Mouse (Mus musculus) kidney, embryonic 15.5 days (tissue): ENCODE measurements around the gene Mindy4b-ps. TPM values are rescaled to one million over a fixed set of nuclear protein-coding genes. Genes with fewer than 3 reads are reported as not detected.
"Not testable (repeated sequence)": the region's sequence is repeated elsewhere in the genome, so short reads cannot be mapped to it uniquely, and the experiment has no call there.

Experiments
- ATAC-seq: fragments of 200-750 bp; cut with Nextera tagmentation; replicated peaks from 2 replicates; pipeline ENCODE4 v1.8.0; 2017; ENCODE audit warnings: moderate TSS enrichment; ENCODE audit not compliant: low FRiP score
- H3K27ac ChIP-seq: fragments of 300-500 bp; sonication (generic); 2 replicates; pipeline ENCODE4 v1.5.1; 2015; ENCODE audit warnings: mild to moderate bottlenecking, inconsistent platforms
- H3K27me3 ChIP-seq: fragments of 300-500 bp; sonication (generic); 2 replicates; pipeline ENCODE4 v1.6.1; 2015; ENCODE audit warnings: inconsistent platforms
- H3K36me3 ChIP-seq: fragments of 300-500 bp; sonication (generic); 2 replicates; pipeline ENCODE4 v1.6.1; 2015; ENCODE audit warnings: inconsistent platforms
- H3K4me1 ChIP-seq: fragments of 300-500 bp; sonication (generic); 2 replicates; pipeline ENCODE4 v1.6.1; 2015; ENCODE audit warnings: inconsistent platforms
- H3K4me2 ChIP-seq: fragments of 300-500 bp; sonication (generic); 2 replicates; pipeline ENCODE4 v1.6.1; 2015; ENCODE audit warnings: moderate library complexity, mild to moderate bottlenecking, inconsistent platforms
- H3K4me3 ChIP-seq: fragments of 300-500 bp; sonication (generic); replicated peaks from 2 replicates; pipeline ENCODE4 v1.5.1; 2015; ENCODE audit warnings: mild to moderate bottlenecking, inconsistent platforms
- H3K9ac ChIP-seq: fragments of 300-500 bp; sonication (generic); 2 replicates; pipeline ENCODE4 v1.6.1; 2015; ENCODE audit warnings: mild to moderate bottlenecking, inconsistent platforms
- H3K9me3 ChIP-seq: fragments of 300-500 bp; sonication (generic); replicated peaks from 2 replicates; pipeline ENCODE4 v1.6.1; 2016; ENCODE audit warnings: inconsistent platforms
- WGBS: fragments of 180-500 bp; shearing (Covaris S2); methylation state at CpG from one replicate; pipeline ENCODE4 v1.1.7; 2015; ENCODE audit warnings: mixed read lengths; 5-methylcytosine and 5-hydroxymethylcytosine counted together
- polyA plus RNA-seq: library from polyadenylated mRNA; unstranded; fragments of >200 nt; fragmentation: Nextera tagmentation; extraction: Ambion mirVana; gene quantifications from 2 replicates; pipeline ENCODE4 v1.2.1, GENCODE M21; 2015

The Mindy4b-ps gene
- polyA plus RNA-seq, result not detected in 2 replicates

DNA sequence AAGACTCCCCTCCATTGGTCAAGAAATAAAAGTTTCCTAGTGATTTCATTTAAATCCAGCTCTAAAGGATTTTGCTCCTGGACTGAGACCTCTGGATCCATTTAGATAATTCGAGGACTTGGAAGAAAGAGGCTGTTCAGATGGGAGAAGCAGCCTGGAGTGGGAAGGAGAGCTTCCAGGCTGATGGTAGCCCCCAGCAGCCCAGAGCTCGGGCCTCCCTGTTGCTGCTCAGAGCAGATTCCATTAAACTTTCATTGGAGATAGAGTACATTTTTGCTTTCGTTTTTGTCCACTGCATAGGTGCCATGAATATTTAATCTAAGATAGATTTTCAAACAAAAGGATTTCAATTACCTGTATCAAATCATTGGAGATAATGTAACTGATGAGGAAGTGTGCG lies at the start of gene Mindy4b-ps:
TSS of gene Mindy4b-ps (minus strand) at position 101 of the 400 bp plus-strand sequence.
- Histone ChIP-seq H3K4me2 (no peak within 1 kb of the TSS), H3K4me1 (no peaks in the 10 kb centered on the region), H3K9me3 (no peaks in the 10 kb centered on the region), H3K36me3 (no peaks in the 10 kb centered on the region), H3K4me3 (no peak within 1 kb of the TSS), H3K27ac (no peak within 1 kb of the TSS), H3K27me3 (no peaks in the 10 kb centered on the region), H3K9ac (no peak within 1 kb of the TSS)
- WGBS, result 71% methylated on average over 4 of the region's 4 CpGs
- ATAC-seq, result no peak

DNA sequence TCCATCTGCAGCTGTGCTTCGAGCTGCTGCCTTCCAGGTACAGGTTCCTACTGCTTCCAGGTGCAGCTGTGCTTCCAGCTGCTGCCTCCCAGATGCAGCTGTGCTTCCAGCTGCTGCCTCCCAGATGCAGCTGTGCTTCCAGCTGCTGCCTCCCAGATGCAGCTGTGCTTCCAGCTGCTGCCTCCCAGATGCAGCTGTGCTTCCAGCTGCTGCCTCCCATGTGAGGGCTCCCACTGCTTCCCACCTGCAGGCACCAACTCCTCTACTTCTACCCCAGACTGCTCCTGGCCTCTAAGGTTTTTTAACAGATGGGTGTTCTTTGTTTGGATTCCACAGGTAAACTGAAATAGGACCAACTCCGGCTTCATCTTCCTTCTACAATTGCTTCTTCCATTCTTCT lies 49.8 kb upstream of the Mindy4b-ps start:
- not testable (repeated sequence) for H3K27ac ChIP-seq, H3K9me3 ChIP-seq, H3K36me3 ChIP-seq, H3K27me3 ChIP-seq, H3K4me1 ChIP-seq, H3K4me2 ChIP-seq, ATAC-seq, H3K9ac ChIP-seq, H3K4me3 ChIP-seq
- 84% methylated on average over 2 of the region's 2 CpGs for WGBS

DNA sequence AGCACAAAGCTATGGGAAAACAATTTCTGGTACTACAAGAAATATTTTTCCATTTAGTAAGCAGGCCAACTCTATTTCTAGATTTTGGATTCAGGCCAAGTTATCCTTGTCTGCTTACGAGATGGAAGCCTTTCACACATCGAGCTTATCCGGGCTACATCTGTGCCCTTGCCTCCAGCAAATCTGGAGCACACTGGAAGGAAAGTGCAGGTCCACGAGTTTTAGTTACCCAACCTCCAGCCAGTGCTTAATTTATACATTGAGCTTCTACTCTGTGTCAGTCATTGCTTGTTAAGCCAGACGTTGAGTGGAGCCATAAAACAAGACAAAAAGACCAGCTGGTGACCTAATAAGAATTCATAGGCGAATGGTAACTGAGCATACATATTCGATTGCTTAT lies 43.6 kb upstream of the Mindy4b-ps start:
- H3K9ac ChIP-seq, result no peak overlapping the region
- H3K27ac ChIP-seq, result no peak overlapping the region
- ATAC-seq, result no peak
- no peaks in the 10 kb centered on the region for H3K4me1 ChIP-seq
- H3K36me3 ChIP-seq, result no peaks in the 10 kb centered on the region
- H3K27me3 ChIP-seq, result no peaks in the 10 kb centered on the region
- 57% methylated on average over 7 of the region's 7 CpGs for WGBS
- no peak overlapping the region for H3K4me2 ChIP-seq
- H3K4me3 ChIP-seq, result no peak overlapping the region
- H3K9me3 ChIP-seq, result no peaks in the 10 kb centered on the region

DNA sequence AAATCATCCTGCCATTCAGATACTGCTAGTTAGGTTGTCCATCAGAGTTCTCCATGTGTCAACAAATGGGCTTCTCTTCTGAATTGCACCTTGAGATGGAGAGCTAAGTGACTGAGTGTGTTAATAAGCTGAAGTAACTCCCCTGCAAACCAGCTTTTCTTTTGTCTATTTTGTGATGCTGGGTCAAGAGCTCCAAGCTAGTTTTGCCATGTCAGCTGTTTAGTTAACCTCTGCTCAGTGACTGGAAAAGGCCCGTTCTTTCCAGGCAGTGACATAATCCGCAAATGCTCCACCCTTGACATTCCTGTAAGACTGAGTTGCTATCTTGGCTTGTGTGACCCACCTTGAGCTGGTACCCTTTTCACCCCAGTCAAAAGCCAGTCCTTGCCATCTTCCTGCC lies 40.9 kb upstream of the Mindy4b-ps start:
- no peak overlapping the region for H3K4me2 ChIP-seq
- no peaks in the 10 kb centered on the region for H3K27me3 ChIP-seq
- H3K9me3 ChIP-seq, result no peaks in the 10 kb centered on the region
- H3K36me3 ChIP-seq, result no peaks in the 10 kb centered on the region
- H3K9ac ChIP-seq, result no peak overlapping the region
- no peak for ATAC-seq
- H3K4me3 ChIP-seq, result no peak overlapping the region
- 44% methylated on average over 2 of the region's 2 CpGs for WGBS
- no peak overlapping the region for H3K27ac ChIP-seq
- H3K4me1 ChIP-seq, result no peaks in the 10 kb centered on the region

DNA sequence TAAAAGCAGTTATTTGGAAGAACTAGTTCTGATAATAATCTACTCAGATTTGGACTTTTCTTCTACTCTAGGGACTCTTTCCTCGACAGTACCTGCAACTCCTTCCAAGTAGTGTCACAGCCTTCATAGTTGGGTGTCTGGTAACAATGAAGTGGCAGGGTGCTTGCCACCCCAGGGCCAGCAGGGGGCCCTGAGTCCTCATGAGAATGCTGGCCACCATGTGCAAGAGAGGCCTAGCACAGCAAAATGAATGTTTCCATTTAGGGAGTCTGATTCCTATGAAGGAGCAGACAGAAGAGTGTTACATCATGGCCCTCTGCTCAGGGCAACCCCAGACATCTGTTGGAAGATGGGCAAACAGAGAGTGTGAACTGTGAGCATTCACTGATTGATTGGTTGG lies 21.3 kb upstream of the Mindy4b-ps start:
- 0 out of 2 replicates have a peak, but pooled peaks have one; percentile 64 for ATAC-seq
- 47% methylated on average over 1 of the region's 1 CpGs for WGBS
- no peak overlapping the region for H3K27ac ChIP-seq
- H3K4me2 ChIP-seq, result no peak overlapping the region
- no peaks in the 10 kb centered on the region for H3K9me3 ChIP-seq
- no peaks in the 10 kb centered on the region for H3K36me3 ChIP-seq
- H3K4me3 ChIP-seq, result no peak overlapping the region
- no peaks in the 10 kb centered on the region for H3K4me1 ChIP-seq
- no peak overlapping the region for H3K9ac ChIP-seq
- no peaks in the 10 kb centered on the region for H3K27me3 ChIP-seq

DNA sequence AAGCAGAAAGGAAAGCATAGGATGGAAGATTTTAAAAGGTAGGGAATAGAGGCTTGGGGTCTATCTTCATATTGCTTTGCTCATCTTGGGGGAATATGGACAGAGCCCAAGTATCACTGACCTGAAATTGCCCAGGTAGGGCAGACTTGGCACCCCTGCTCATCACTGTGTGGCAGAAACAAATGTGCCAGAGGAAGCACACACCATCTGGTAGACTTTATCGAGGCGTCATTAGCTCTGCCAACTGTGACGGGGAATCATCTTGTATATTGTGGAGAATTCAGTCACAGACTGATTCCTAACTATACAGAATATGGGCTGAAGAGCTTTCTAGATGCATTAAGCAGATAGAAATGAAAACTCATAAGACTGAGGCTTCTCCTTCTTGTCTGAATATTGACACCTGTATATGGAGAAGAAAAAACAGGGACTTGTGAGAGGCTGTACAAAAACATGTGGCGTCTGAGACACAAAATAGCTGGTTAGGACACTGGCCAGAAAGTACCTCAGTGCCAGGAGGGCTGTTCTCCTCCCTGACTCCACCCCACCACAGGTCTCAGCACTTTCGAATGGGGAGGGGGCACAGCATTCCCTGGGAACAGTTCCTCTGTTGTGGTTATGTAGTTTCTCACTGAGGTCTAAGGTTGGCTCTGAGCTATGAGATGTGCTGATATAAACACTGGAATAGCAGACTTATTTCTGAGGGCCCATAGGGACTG lies 11.5 kb upstream of the Mindy4b-ps start:
- Histone ChIP-seq H3K36me3 (no peaks in the 10 kb centered on the region), H3K9ac (no peak overlapping the region), H3K4me1 (no peaks in the 10 kb centered on the region), H3K27me3 (no peaks in the 10 kb centered on the region), H3K27ac (no peak overlapping the region), H3K4me3 (no peak overlapping the region), H3K9me3 (no peaks in the 10 kb centered on the region), H3K4me2 (no peak overlapping the region)
- no peak for ATAC-seq
- WGBS, result 84% methylated on average over 5 of the region's 5 CpGs

DNA sequence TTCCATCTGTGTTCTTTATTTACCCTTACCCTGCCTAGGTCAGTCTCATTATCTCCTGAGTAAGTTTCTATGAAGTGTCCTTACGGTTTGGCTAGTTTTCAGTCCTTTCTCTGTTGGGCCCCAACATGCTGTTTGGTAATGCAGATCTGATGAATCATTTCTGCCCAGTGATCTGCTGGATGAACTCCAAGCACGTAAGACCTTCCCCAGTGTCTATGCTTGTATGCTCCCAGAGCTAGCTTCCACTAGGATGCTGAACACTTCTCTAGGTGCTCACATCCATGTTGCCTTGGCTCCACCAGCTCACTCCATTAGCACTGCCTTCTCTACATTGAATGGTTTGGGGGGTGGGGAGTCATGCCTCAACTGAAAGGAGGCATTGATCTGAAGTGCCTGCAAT lies 10.8 kb upstream of the Mindy4b-ps start:
- no peak overlapping the region for H3K9ac ChIP-seq
- WGBS, result 86% methylated on average over 2 of the region's 2 CpGs
- no peaks in the 10 kb centered on the region for H3K4me1 ChIP-seq
- ATAC-seq, result no peak
- no peak overlapping the region for H3K4me2 ChIP-seq
- no peaks in the 10 kb centered on the region for H3K36me3 ChIP-seq
- H3K27ac ChIP-seq, result no peak overlapping the region
- H3K27me3 ChIP-seq, result no peaks in the 10 kb centered on the region
- no peak overlapping the region for H3K4me3 ChIP-seq
- H3K9me3 ChIP-seq, result no peaks in the 10 kb centered on the region

DNA sequence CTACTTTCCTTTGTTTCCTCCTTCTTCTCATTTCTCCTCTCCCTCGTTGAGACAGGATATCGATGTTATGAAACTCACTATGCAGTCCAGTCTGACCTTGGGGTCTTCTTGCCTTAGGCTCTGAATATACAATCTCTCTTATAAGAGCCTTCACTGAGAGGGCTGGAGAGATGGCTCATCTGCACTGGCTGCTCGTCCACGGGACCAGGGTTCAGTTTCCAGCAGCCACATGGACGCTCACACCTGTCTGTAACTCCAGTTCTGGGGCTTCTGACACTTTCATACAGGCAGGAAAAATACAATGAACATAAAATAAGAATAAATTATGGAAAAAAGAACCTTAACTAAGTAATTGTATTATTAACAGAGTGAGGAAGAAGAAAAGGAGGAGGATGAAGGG lies 9.5 kb upstream of the Mindy4b-ps start:
- Histone ChIP-seq H3K4me3 (no peak overlapping the region), H3K36me3 (no peaks in the 10 kb centered on the region), H3K9me3 (no peaks in the 10 kb centered on the region), H3K4me2 (no peak overlapping the region), H3K4me1 (no peaks in the 10 kb centered on the region), H3K27me3 (no peaks in the 10 kb centered on the region), H3K9ac (no peak overlapping the region), H3K27ac (no peak overlapping the region)
- no peak for ATAC-seq
- WGBS, result 80% methylated on average over 5 of the region's 5 CpGs

DNA sequence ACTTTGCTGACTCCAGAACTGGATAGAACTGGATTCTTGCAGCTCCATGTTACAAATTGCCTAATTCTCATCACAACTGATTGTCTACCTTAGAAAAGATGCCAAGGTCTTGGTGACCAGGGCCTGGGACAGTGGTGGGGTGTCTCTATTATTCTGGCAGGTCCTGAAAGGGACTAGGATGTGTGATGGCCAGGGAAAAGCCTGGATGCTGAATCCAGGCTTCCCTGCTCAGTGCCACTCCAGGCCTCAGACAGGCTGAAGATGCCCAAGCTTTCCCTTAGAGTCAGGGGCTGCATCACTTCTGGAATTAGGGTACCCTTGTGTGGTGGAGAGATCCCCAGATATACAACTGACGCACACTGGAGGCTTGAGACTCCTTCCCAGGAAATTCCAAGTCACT lies 7.8 kb upstream of the Mindy4b-ps start:
- Histone ChIP-seq H3K4me1 (no peaks in the 10 kb centered on the region), H3K9me3 (no peaks in the 10 kb centered on the region), H3K9ac (no peak overlapping the region), H3K4me2 (no peak overlapping the region), H3K4me3 (no peak overlapping the region), H3K27me3 (no peaks in the 10 kb centered on the region), H3K36me3 (no peaks in the 10 kb centered on the region), H3K27ac (no peak overlapping the region)
- WGBS, result 87% methylated on average over 1 of the region's 1 CpGs
- no peak for ATAC-seq

DNA sequence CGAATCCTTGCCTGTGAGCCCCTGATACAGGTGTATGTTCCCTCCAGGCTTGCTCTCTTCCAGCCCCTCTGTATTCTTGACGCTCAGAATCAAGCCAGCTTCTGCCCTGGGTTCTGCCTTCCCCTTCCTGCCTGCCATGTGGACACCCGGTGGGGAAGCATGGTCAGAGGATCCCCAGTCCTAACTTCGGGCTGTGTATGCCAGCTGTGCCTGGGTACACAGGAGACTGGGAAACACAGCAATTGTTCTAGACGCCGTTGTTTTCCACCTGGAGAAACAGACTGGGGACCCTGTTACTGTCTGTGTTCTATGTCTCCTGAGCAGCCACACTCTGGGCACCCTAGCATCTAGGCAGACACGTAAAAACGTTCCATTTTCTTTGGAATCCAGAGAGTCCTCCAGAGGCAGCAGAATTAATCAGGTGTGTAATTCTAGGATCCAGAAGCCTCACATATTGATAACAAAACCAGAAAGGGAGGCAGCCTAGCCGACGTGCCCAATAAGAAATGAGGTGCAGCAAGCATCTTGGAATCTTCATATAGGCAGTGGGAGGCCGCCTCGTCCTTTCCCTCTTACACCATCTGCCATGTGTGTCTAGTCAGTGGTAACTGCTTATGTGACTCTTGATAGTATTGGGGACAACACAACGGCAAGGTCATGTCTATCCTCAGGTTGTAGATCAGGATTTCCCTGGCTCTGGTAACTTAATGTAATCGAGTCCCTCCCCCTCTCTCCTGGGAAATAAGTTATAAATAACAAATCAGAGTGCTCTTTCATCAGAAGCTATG lies 6.4 kb upstream of the Mindy4b-ps start:
- Histone ChIP-seq H3K4me1 (no peaks in the 10 kb centered on the region), H3K27ac (no peak overlapping the region), H3K9ac (no peak overlapping the region), H3K4me3 (no peak overlapping the region), H3K4me2 (no peak overlapping the region), H3K9me3 (no peaks in the 10 kb centered on the region), H3K36me3 (no peaks in the 10 kb centered on the region), H3K27me3 (no peaks in the 10 kb centered on the region)
- ATAC-seq, result no peak
- WGBS, result 84% methylated on average over 14 of the region's 14 CpGs

DNA sequence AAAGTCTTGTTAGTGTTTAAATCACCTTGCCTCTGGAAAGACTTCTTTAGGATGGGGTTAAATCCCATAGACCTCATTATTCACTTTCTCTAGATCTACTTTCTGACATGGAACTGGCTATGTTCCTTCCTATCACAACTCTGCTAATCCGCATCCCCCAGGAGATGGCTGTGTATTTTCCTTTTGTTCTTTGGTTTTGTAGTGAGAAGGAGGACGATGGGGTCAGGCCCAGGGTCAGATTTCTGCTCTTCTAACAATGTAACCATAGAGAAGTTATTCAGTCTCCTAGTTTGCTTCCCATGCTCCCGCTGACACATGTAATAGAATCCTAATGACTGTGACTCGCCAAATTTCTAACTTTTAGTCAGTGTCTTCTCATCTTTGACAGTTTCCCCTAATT lies 4.2 kb upstream of the Mindy4b-ps start:
- Histone ChIP-seq H3K4me2 (no peak overlapping the region), H3K9me3 (no peaks in the 10 kb centered on the region), H3K4me1 (no peaks in the 10 kb centered on the region), H3K9ac (no peak overlapping the region), H3K27ac (no peak overlapping the region), H3K4me3 (no peak overlapping the region), H3K36me3 (no peaks in the 10 kb centered on the region), H3K27me3 (no peaks in the 10 kb centered on the region)
- no peak for ATAC-seq
- 42% methylated on average over 4 of the region's 4 CpGs for WGBS

DNA sequence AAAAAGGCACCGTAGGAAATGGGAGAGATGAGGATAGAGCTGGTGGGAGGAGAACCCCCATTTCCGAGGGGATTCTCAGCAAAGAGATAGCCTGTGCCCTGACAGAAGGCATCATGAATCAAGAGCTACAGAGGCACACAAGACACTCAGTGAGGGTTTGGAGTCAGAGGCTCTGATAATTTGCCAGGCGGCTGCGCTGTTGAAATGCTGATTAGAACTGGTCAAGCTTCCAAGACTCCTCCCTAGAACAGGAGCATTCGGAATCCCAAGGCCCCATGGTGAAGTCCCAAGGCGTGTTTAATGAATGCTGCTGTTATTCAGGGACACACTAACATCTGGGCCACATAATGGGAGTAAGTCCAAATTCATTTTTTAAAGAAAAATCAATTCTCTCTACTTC lies 4.8 kb downstream of the Mindy4b-ps start:
- 33% methylated on average over 6 of the region's 6 CpGs for WGBS

More for the DNA sequence above, 4.8 kb downstream of the Mindy4b-ps start:
- Histone ChIP-seq H3K9me3 (no peaks in the 10 kb centered on the region), H3K27me3 (no peaks in the 10 kb centered on the region), H3K4me3 (no peak overlapping the region), H3K4me2 (no peak overlapping the region), H3K9ac (no peak overlapping the region), H3K27ac (no peak overlapping the region), H3K36me3 (no peaks in the 10 kb centered on the region), H3K4me1 (no peaks in the 10 kb centered on the region)
- no peak for ATAC-seq
